ENCODE assay signal across 9 mouse cellular contexts in genomic region chr11:33200764-33201625, GRCm38 (mm10). TPM values are rescaled to one million over a fixed set of nuclear protein-coding genes. Genes with fewer than 3 reads are reported as not detected.
A peak's percentile ranks its signal among the peaks of the same experiment; 100 is the strongest.
DNase-seq lines count a peak whose midpoint lies in the region; ATAC-seq and TF ChIP-seq lines count a peak whose summit lies in the region.
"Had no signal": no experiment of that assay in that cellular context is flagged by ENCODE, and none has a peak within 500 bp of the region (broad histone marks: within the 10 kb centered on the region; RNA-seq: fewer than 3 reads in every experiment).

No protein-coding gene starts in this region.

- no peak for TF ChIP-seq EP300 in heart, postnatal 0 days (IDR thresholded peaks at IDR 0.05; ENCODE audit: low read depth)

- H3K27me3 ChIP-seq in lung, embryonic 15.5 days = peaks cover 100% of the 10 kb centered on the region
- H3K27me3 ChIP-seq in heart, postnatal 0 days (ENCODE audit: control insufficient read depth, insufficient read depth, low read length) = peaks cover 100% of the 10 kb centered on the region
- peaks cover 96% of the 10 kb centered on the region for H3K27me3 ChIP-seq in limb, embryonic 11.5 days (ENCODE audit: control insufficient read depth, insufficient read depth, low read length)
- peaks cover 59% of the 10 kb centered on the region for H3K27me3 ChIP-seq in neural tube, embryonic 15.5 days (replicated peaks)

- peak; percentile 40; the same call in 1 of the 2 replicates for ATAC-seq in lung, embryonic 15.5 days (ENCODE audit: borderline replicate concordance, extremely low read depth, low FRiP score, low TSS enrichment)
- peak; percentile 25; the same call in 1 of the 2 replicates for ATAC-seq in heart, postnatal 0 days (ENCODE audit: insufficient read depth, low read depth)
- ATAC-seq in limb, embryonic 11.5 days (ENCODE audit: insufficient number of reproducible peaks, low FRiP score, low TSS enrichment, low read depth) = peak; percentile 26
- no peak for ATAC-seq in neural tube, embryonic 15.5 days (ENCODE audit: low FRiP score)

- no peaks in the 10 kb centered on the region for H3K36me3 ChIP-seq in lung, embryonic 15.5 days
- H3K36me3 ChIP-seq in heart, postnatal 0 days (replicated peaks; ENCODE audit: control insufficient read depth, insufficient read depth, low read length) = no peaks in the 10 kb centered on the region
- no peaks in the 10 kb centered on the region for H3K36me3 ChIP-seq in limb, embryonic 11.5 days (ENCODE audit: control insufficient read depth, insufficient read depth, low read length)
- no peaks in the 10 kb centered on the region for H3K36me3 ChIP-seq in neural tube, embryonic 15.5 days

- no peak overlapping the region for H3K27ac ChIP-seq in lung, embryonic 15.5 days
- no peak overlapping the region for H3K27ac ChIP-seq in heart, postnatal 0 days (ENCODE audit: low read depth)
- no peak overlapping the region for H3K27ac ChIP-seq in limb, embryonic 11.5 days (replicated peaks; ENCODE audit: low read depth, low read length)
- H3K27ac ChIP-seq in neural tube, embryonic 15.5 days (replicated peaks) = peak overlapping the region; percentile 90

- H3K9ac ChIP-seq in lung, embryonic 15.5 days = 0 out of 2 replicates have a peak overlapping the region, but pooled peaks have one; percentile 3
- no peak overlapping the region for H3K9ac ChIP-seq in heart, postnatal 0 days (replicated peaks; ENCODE audit: low read depth, low read length)
- no peak overlapping the region for H3K9ac ChIP-seq in limb, embryonic 11.5 days (ENCODE audit: low read length)
- peak overlapping the region; percentile 44 for H3K9ac ChIP-seq in neural tube, embryonic 15.5 days (replicated peaks)

- peak overlapping the region; percentile 55 for H3K4me2 ChIP-seq in lung, embryonic 15.5 days
- peak overlapping the region; percentile 43 for H3K4me2 ChIP-seq in heart, postnatal 0 days (ENCODE audit: low read depth, low read length)
- H3K4me2 ChIP-seq in limb, embryonic 11.5 days (ENCODE audit: low read depth, severe bottlenecking) = peak overlapping the region; percentile 49
- peak overlapping the region; percentile 56 for H3K4me2 ChIP-seq in neural tube, embryonic 15.5 days

- no peak for TF ChIP-seq CTCF in heart, postnatal 0 days (IDR thresholded peaks at IDR 0.05; ENCODE audit: low read depth)

- intact Hi-C loops in left cerebral cortex, postnatal 10 days (cut with DNase I) = no loop called here

- peak overlapping the region; percentile 32 for H3K4me3 ChIP-seq in lung, embryonic 15.5 days
- peak overlapping the region; percentile 36 for H3K4me3 ChIP-seq in heart, postnatal 0 days (ENCODE audit: low read depth, low read length)
- peak overlapping the region; percentile 22 for H3K4me3 ChIP-seq in limb, embryonic 11.5 days (ENCODE audit: low read depth, low read length)
- H3K4me3 ChIP-seq in neural tube, embryonic 15.5 days (replicated peaks) = peak overlapping the region; percentile 47

- H3K4me1 ChIP-seq in lung, embryonic 15.5 days = peaks cover 43% of the 10 kb centered on the region
- H3K4me1 ChIP-seq in heart, postnatal 0 days (ENCODE audit: control insufficient read depth, insufficient read depth) = peaks cover 19% of the 10 kb centered on the region; the same call in 1 of the 2 replicates
- peaks cover 19% of the 10 kb centered on the region for H3K4me1 ChIP-seq in limb, embryonic 11.5 days (ENCODE audit: control insufficient read depth, insufficient read depth, low read length)
- H3K4me1 ChIP-seq in neural tube, embryonic 15.5 days = peaks cover 45% of the 10 kb centered on the region

- DNase-seq in lung, postnatal 36 days = no peak
- peak; percentile 62 for DNase-seq in cerebellum, adult 9-11 months
- DNase-seq in heart, postnatal 0 days (ENCODE audit: low spot score) = no peak
- peak; percentile 78 for DNase-seq in limb, embryonic 11.5 days (ENCODE audit: low spot score)
- DNase-seq in layer of hippocampus, adult 9-10 months (ENCODE audit: low spot score) = no peak
- no peak for DNase-seq in left cerebral cortex, postnatal 10 days (ENCODE audit: extremely low spot score in 1 of 2, low spot score in 2 of 2)

- H3K9me3 ChIP-seq in lung, embryonic 15.5 days = no peaks in the 10 kb centered on the region
- H3K9me3 ChIP-seq in heart, postnatal 0 days (replicated peaks; ENCODE audit: control insufficient read depth, low read length) = 0 out of 2 replicates have a peak, but pooled peaks cover 6% of the 10 kb centered on the region
- H3K9me3 ChIP-seq in limb, embryonic 11.5 days (ENCODE audit: control insufficient read depth, low read length) = no peaks in the 10 kb centered on the region; the same call in 1 of the 2 replicates
- no peaks in the 10 kb centered on the region for H3K9me3 ChIP-seq in neural tube, embryonic 15.5 days (replicated peaks)

- WGBS in lung, embryonic 15.5 days = under 1% methylated on average over 74 of the region's 76 CpGs
- WGBS in heart, postnatal 0 days = 2% methylated on average over 72 of the region's 76 CpGs
- under 1% methylated on average over 71 of the region's 76 CpGs for WGBS in limb, embryonic 11.5 days
- WGBS in neural tube, embryonic 15.5 days = under 1% methylated on average over 74 of the region's 76 CpGs

RNA-seq across cellular contexts. Expression of gene Tlx3, which starts 2.4 kb away (rescaled TPM):
- 0.10 TPM in 1 of 2 replicates, not detected in the other for polyA plus RNA-seq in lung, embryonic 15.5 days (2015; fragmentation: Nextera tagmentation; extraction: Ambion mirVana)
- not detected in 2 replicates for total RNA-seq in heart, postnatal 0 days (2014; rRNA removed; ENCODE audit: low replicate concordance)
- polyA plus RNA-seq in heart, postnatal 0 days (2015; fragmentation: Nextera tagmentation; extraction: Ambion mirVana) = not detected in 2 replicates
- polyA plus RNA-seq in limb, embryonic 11.5 days (2014; fragmentation: Nextera tagmentation; extraction: Ambion mirVana) = not detected in 2 replicates
- polyA plus RNA-seq in neural tube, embryonic 15.5 days (2015; fragmentation: Nextera tagmentation; extraction: Ambion mirVana) = 20.3 and 23.2 TPM in 2 replicates
- total RNA-seq in left cerebral cortex, postnatal 10 days (2021) = not detected
- total RNA-seq: liver, adult 2 months had no signal
- polyA plus RNA-seq: liver, adult 2 months had no signal

RNA-seq across cellular contexts. Expression of gene Npm1, which starts 38.0 kb away (rescaled TPM):
- polyA plus RNA-seq in lung, embryonic 15.5 days (2015; fragmentation: Nextera tagmentation; extraction: Ambion mirVana) = 921 and 961 TPM in 2 replicates
- 156 and 179 TPM in 2 replicates for total RNA-seq in heart, postnatal 0 days (2014; rRNA removed; ENCODE audit: low replicate concordance)
- 254 and 259 TPM in 2 replicates for polyA plus RNA-seq in heart, postnatal 0 days (2015; fragmentation: Nextera tagmentation; extraction: Ambion mirVana)
- 1,519 and 1,530 TPM in 2 replicates for polyA plus RNA-seq in limb, embryonic 11.5 days (2014; fragmentation: Nextera tagmentation; extraction: Ambion mirVana)
- 369 and 576 TPM in 2 replicates for polyA plus RNA-seq in neural tube, embryonic 15.5 days (2015; fragmentation: Nextera tagmentation; extraction: Ambion mirVana)
- 100 to 1,000 TPM; 202 to 219 TPM for total RNA-seq in left cerebral cortex, postnatal 10 days (2021)

RNA-seq across cellular contexts. Expression of gene Fgf18, which starts 53.8 kb away (rescaled TPM):
- 11.1 and 11.7 TPM in 2 replicates for polyA plus RNA-seq in lung, embryonic 15.5 days (2015; fragmentation: Nextera tagmentation; extraction: Ambion mirVana)
- total RNA-seq in heart, postnatal 0 days (2014; rRNA removed; ENCODE audit: low replicate concordance) = 2.8 and 10.5 TPM in 2 replicates
- polyA plus RNA-seq in heart, postnatal 0 days (2015; fragmentation: Nextera tagmentation; extraction: Ambion mirVana) = 10.7 and 10.8 TPM in 2 replicates
- polyA plus RNA-seq in limb, embryonic 11.5 days (2014; fragmentation: Nextera tagmentation; extraction: Ambion mirVana) = 12.7 and 16.8 TPM in 2 replicates
- 9.2 and 9.7 TPM in 2 replicates for polyA plus RNA-seq in neural tube, embryonic 15.5 days (2015; fragmentation: Nextera tagmentation; extraction: Ambion mirVana)
- total RNA-seq in left cerebral cortex, postnatal 10 days (2021) = 1 to 10 TPM; 5.8 to 7.0 TPM
- total RNA-seq: liver, adult 2 months had no signal
- polyA plus RNA-seq: liver, adult 2 months had no signal

Comparison
In these comparisons a context has a peak if more than half of its experiments do, and no peak if none do; other contexts are left out.
1. H3K9ac ChIP-seq: peak in lung, embryonic 15.5 days (single experiment) and neural tube, embryonic 15.5 days (single experiment); none in heart, postnatal 0 days (single experiment) and limb, embryonic 11.5 days (single experiment).
2. DNase-seq: peak in cerebellum, adult 9-11 months (single experiment) and limb, embryonic 11.5 days (single experiment); none in lung, postnatal 36 days (single experiment), heart, postnatal 0 days (single experiment), layer of hippocampus, adult 9-10 months (single experiment) and left cerebral cortex, postnatal 10 days (0 of 2).
3. RNA of gene Tlx3, which starts 2.4 kb away (polyA plus RNA-seq): 20.3 to 23.2 TPM in neural tube, embryonic 15.5 days; 0.10 TPM in lung, embryonic 15.5 days, not detected in limb, embryonic 11.5 days and not detected in heart, postnatal 0 days; every median in the first group is over 10 times any median in the second.
4. Peak in every context shown above with its lines, with median percentiles within 50 percentile points of each other: H3K4me2 ChIP-seq and H3K4me3 ChIP-seq.